Comparison of ENCODE assay signal across 9 mouse cellular contexts in the genomic region with DNA sequence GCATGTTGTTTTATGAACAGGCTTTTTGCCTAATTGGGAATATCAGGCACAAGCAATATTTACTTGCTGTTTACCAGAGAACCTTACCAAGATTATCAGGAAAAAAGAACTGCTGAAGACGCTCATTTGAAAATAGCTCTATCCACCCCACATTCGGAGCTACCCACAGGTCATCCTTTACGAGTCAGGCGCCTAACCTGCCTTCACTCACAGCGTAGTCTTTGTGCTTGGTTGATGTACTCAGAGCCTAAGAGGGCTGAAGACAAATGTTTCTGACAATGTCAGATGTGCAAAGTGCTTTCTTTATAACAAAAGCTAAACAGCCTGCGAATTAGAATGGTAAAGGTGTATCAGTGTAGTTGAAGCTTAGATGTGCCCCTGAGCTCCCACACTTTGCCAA. TPM values are rescaled to one million over a fixed set of nuclear protein-coding genes. Genes with fewer than 3 reads are reported as not detected.
DNase-seq lines count a peak whose midpoint lies in the region; ATAC-seq and TF ChIP-seq lines count a peak whose summit lies in the region.
"Had no signal": no experiment of that assay in that cellular context is flagged by ENCODE, and none has a peak within 500 bp of the region (broad histone marks: within the 10 kb centered on the region; RNA-seq: fewer than 3 reads in every experiment).

No protein-coding gene starts in this region.

- peak overlapping the region; percentile 87 for H3K27ac ChIP-seq in heart, embryonic 13.5 days (replicated peaks)
- peak overlapping the region; percentile 89 for H3K27ac ChIP-seq in ES-Bruce4 (ENCODE audit: insufficient read depth, low read length)
- peak overlapping the region; percentile 92 for H3K27ac ChIP-seq in forebrain, embryonic 11.5 days (ENCODE audit: low read depth, low read length)
- H3K27ac ChIP-seq in limb, embryonic 15.5 days: peak overlapping the region; percentile 88

- H3K4me2 ChIP-seq in heart, embryonic 13.5 days: peak overlapping the region; percentile 79
- peak overlapping the region; percentile 51; the same call in 1 of the 2 replicates for H3K4me2 ChIP-seq in forebrain, embryonic 11.5 days (ENCODE audit: low read depth, low read length, severe bottlenecking)
- H3K4me2 ChIP-seq in limb, embryonic 15.5 days: peak overlapping the region; percentile 56

- ATAC-seq in heart, embryonic 13.5 days (ENCODE audit: extremely low read depth, insufficient number of reproducible peaks, low FRiP score, low TSS enrichment): no peak
- ATAC-seq in forebrain, embryonic 11.5 days (replicated peaks; ENCODE audit: low FRiP score): no peak
- ATAC-seq in limb, embryonic 15.5 days (ENCODE audit: insufficient number of reproducible peaks, low FRiP score, low TSS enrichment, low read depth): no peak

- WGBS in heart, embryonic 13.5 days: 43% methylated on average over 6 of the region's 6 CpGs
- 25% methylated on average over 6 of the region's 6 CpGs for WGBS in forebrain, embryonic 11.5 days
- 25% methylated on average over 6 of the region's 6 CpGs for WGBS in limb, embryonic 15.5 days

- H3K9ac ChIP-seq in heart, embryonic 13.5 days: peak overlapping the region; percentile 74
- H3K9ac ChIP-seq in ES-Bruce4 (ENCODE audit: low read depth, poor library complexity, severe bottlenecking): peak overlapping the region; percentile 79
- H3K9ac ChIP-seq in forebrain, embryonic 11.5 days (ENCODE audit: low read length): peak overlapping the region; percentile 64
- 0 out of 2 replicates have a peak overlapping the region, but pooled peaks have one; percentile 33 for H3K9ac ChIP-seq in limb, embryonic 15.5 days

- H3K4me3 ChIP-seq in heart, embryonic 13.5 days: peak overlapping the region; percentile 55; the same call in 1 of the 2 replicates
- H3K4me3 ChIP-seq in ES-Bruce4 (ENCODE audit: low read depth, low read length): no peak overlapping the region
- no peak overlapping the region for H3K4me3 ChIP-seq in forebrain, embryonic 11.5 days (ENCODE audit: low read depth, low read length)
- H3K4me3 ChIP-seq in limb, embryonic 15.5 days: 0 out of 2 replicates have a peak overlapping the region, but pooled peaks have one; percentile 41

- intact Hi-C loops in heart, postnatal 14 days (cut with DNase I): no loop called here

- no peaks in the 10 kb centered on the region for H3K36me3 ChIP-seq in heart, embryonic 13.5 days
- no peaks in the 10 kb centered on the region for H3K36me3 ChIP-seq in ES-Bruce4 (ENCODE audit: control insufficient read depth, insufficient read depth, low read length, poor library complexity, severe bottlenecking)
- H3K36me3 ChIP-seq in forebrain, embryonic 11.5 days (ENCODE audit: control insufficient read depth, insufficient read depth, low read length): no peaks in the 10 kb centered on the region
- H3K36me3 ChIP-seq in limb, embryonic 15.5 days: no peaks in the 10 kb centered on the region

- H3K9me3 ChIP-seq in heart, embryonic 13.5 days: no peaks in the 10 kb centered on the region
- no peaks in the 10 kb centered on the region for H3K9me3 ChIP-seq in ES-Bruce4 (replicated peaks; ENCODE audit: control insufficient read depth, insufficient read depth, low read length, poor library complexity, severe bottlenecking)
- H3K9me3 ChIP-seq in forebrain, embryonic 11.5 days (ENCODE audit: control insufficient read depth, low read length): no peaks in the 10 kb centered on the region
- no peaks in the 10 kb centered on the region for H3K9me3 ChIP-seq in limb, embryonic 15.5 days

- H3K27me3 ChIP-seq in heart, embryonic 13.5 days (replicated peaks): no peaks in the 10 kb centered on the region
- H3K27me3 ChIP-seq in ES-Bruce4 (ENCODE audit: control insufficient read depth, insufficient read depth, low read length, poor library complexity, severe bottlenecking): no peaks in the 10 kb centered on the region
- H3K27me3 ChIP-seq in forebrain, embryonic 11.5 days (ENCODE audit: control insufficient read depth, insufficient read depth, low read length): no peaks in the 10 kb centered on the region
- no peaks in the 10 kb centered on the region for H3K27me3 ChIP-seq in limb, embryonic 15.5 days

- peaks cover 52% of the 10 kb centered on the region for H3K4me1 ChIP-seq in heart, embryonic 13.5 days
- H3K4me1 ChIP-seq in ES-Bruce4 (ENCODE audit: control insufficient read depth, insufficient read depth, low read length): peaks cover 3% of the 10 kb centered on the region
- H3K4me1 ChIP-seq in forebrain, embryonic 11.5 days (replicated peaks; ENCODE audit: control insufficient read depth, insufficient read depth, low read length): peaks cover 11% of the 10 kb centered on the region; the same call in 1 of the 2 replicates
- H3K4me1 ChIP-seq in limb, embryonic 15.5 days: peaks cover 37% of the 10 kb centered on the region

- TF ChIP-seq EP300 in ES-Bruce4 (IDR thresholded peaks at IDR 0.05; ENCODE audit: insufficient read depth, low read depth, low read length): no peak

- no peak for DNase-seq in heart, postnatal 14 days
- DNase-seq in forebrain, embryonic 11.5 days (ENCODE audit: low spot score): peak; percentile 45
- no peak for DNase-seq in spleen, adult 18-20 months
- no peak for DNase-seq in frontal cortex, adult 2 months (ENCODE audit: extremely low spot score in 1 of 2, low spot score in 1 of 2)
- no peak for DNase-seq in spleen, postnatal 14 days (ENCODE audit: low spot score in 2 of 2)

- no peak for TF ChIP-seq CTCF in ES-Bruce4 (IDR thresholded peaks at IDR 0.05; ENCODE audit: low read depth, low read length)

- TF ChIP-seq POLR2A in ES-Bruce4 (IDR thresholded peaks at IDR 0.05; ENCODE audit: insufficient read depth, low read length): no peak

RNA-seq across cellular contexts. Expression of a gene that starts 1.1 kb away (rescaled TPM):
- polyA plus RNA-seq in heart, embryonic 13.5 days (2015; fragmentation: Nextera tagmentation; extraction: Ambion mirVana): 63.6 and 66.6 TPM in 2 replicates
- total RNA-seq in heart, postnatal 14 days (2021): 100 to 1,000 TPM in 1 of 2 experiments, 10 to 100 TPM in 1; 74.9 to 156 TPM
- polyA plus RNA-seq in ES-Bruce4 (2011; ENCODE audit: insufficient read depth, insufficient read length, low read depth, missing spikeins): not detected in 2 replicates
- 298 and 312 TPM in 2 replicates for polyA plus RNA-seq in forebrain, embryonic 11.5 days (2014; fragmentation: Nextera tagmentation; extraction: Ambion mirVana)
- polyA plus RNA-seq in limb, embryonic 15.5 days (2015; fragmentation: Nextera tagmentation; extraction: Ambion mirVana): 81.7 and 109 TPM in 2 replicates
- 3.1 and 4.5 TPM in 2 replicates for polyA plus RNA-seq in frontal cortex, adult 2 months (2012; rRNA removed)

RNA-seq across cellular contexts. Expression of a gene that starts 2.7 kb away (rescaled TPM):
- 1.2 and 6.6 TPM in 2 replicates for polyA plus RNA-seq in heart, embryonic 13.5 days (2015; fragmentation: Nextera tagmentation; extraction: Ambion mirVana)
- total RNA-seq in heart, postnatal 14 days (2021): 10 to 100 TPM; 10.5 to 19.2 TPM
- not detected in 2 replicates for polyA plus RNA-seq in ES-Bruce4 (2011; ENCODE audit: insufficient read depth, insufficient read length, low read depth, missing spikeins)
- 5.0 and 5.9 TPM in 2 replicates for polyA plus RNA-seq in forebrain, embryonic 11.5 days (2014; fragmentation: Nextera tagmentation; extraction: Ambion mirVana)
- 3.5 and 4.6 TPM in 2 replicates for polyA plus RNA-seq in limb, embryonic 15.5 days (2015; fragmentation: Nextera tagmentation; extraction: Ambion mirVana)
- not detected in 2 replicates for polyA plus RNA-seq in frontal cortex, adult 2 months (2012; rRNA removed)
- polyA plus RNA-seq: neural tube, embryonic 14.5 days had no signal

RNA-seq across cellular contexts. Expression of a gene that starts 3.0 kb away (rescaled TPM):
- 0.37 and 0.49 TPM in 2 replicates for polyA plus RNA-seq in heart, embryonic 13.5 days (2015; fragmentation: Nextera tagmentation; extraction: Ambion mirVana)
- 10 to 100 TPM; 19.6 to 53.2 TPM for total RNA-seq in heart, postnatal 14 days (2021)
- 2.5 TPM in 1 of 2 replicates, not detected in the other for polyA plus RNA-seq in ES-Bruce4 (2011; ENCODE audit: insufficient read depth, insufficient read length, low read depth, missing spikeins)
- 3.0 and 3.1 TPM in 2 replicates for polyA plus RNA-seq in forebrain, embryonic 11.5 days (2014; fragmentation: Nextera tagmentation; extraction: Ambion mirVana)
- polyA plus RNA-seq in limb, embryonic 15.5 days (2015; fragmentation: Nextera tagmentation; extraction: Ambion mirVana): 1.00 TPM in 1 of 2 replicates, not detected in the other
- polyA plus RNA-seq in frontal cortex, adult 2 months (2012; rRNA removed): 0.32 and 0.57 TPM in 2 replicates
- polyA plus RNA-seq: neural tube, embryonic 14.5 days had no signal

RNA-seq across cellular contexts. Expression of a gene that starts 3.9 kb away (rescaled TPM):
- polyA plus RNA-seq in heart, embryonic 13.5 days (2015; fragmentation: Nextera tagmentation; extraction: Ambion mirVana): 13.1 and 13.2 TPM in 2 replicates
- total RNA-seq in heart, postnatal 14 days (2021): 10 to 100 TPM; 33.7 to 72.0 TPM
- 7.4 and 9.2 TPM in 2 replicates for polyA plus RNA-seq in ES-Bruce4 (2011; ENCODE audit: insufficient read depth, insufficient read length, low read depth, missing spikeins)
- polyA plus RNA-seq in forebrain, embryonic 11.5 days (2014; fragmentation: Nextera tagmentation; extraction: Ambion mirVana): 20.4 and 20.6 TPM in 2 replicates
- 21.1 and 23.5 TPM in 2 replicates for polyA plus RNA-seq in limb, embryonic 15.5 days (2015; fragmentation: Nextera tagmentation; extraction: Ambion mirVana)
- 0.18 and 0.71 TPM in 2 replicates for polyA plus RNA-seq in frontal cortex, adult 2 months (2012; rRNA removed)

RNA-seq across cellular contexts. Expression of a gene that starts 25.7 kb away (rescaled TPM):
- 8.4 and 10.2 TPM in 2 replicates for polyA plus RNA-seq in heart, embryonic 13.5 days (2015; fragmentation: Nextera tagmentation; extraction: Ambion mirVana)
- total RNA-seq in heart, postnatal 14 days (2021): 100 to 1,000 TPM in 1 of 2 experiments, 10 to 100 TPM in 1; 53.2 to 110 TPM
- 16.9 and 28.4 TPM in 2 replicates for polyA plus RNA-seq in ES-Bruce4 (2011; ENCODE audit: insufficient read depth, insufficient read length, low read depth, missing spikeins)
- 23.8 and 25.3 TPM in 2 replicates for polyA plus RNA-seq in forebrain, embryonic 11.5 days (2014; fragmentation: Nextera tagmentation; extraction: Ambion mirVana)
- 11.7 and 18.0 TPM in 2 replicates for polyA plus RNA-seq in limb, embryonic 15.5 days (2015; fragmentation: Nextera tagmentation; extraction: Ambion mirVana)
- 1.5 and 1.9 TPM in 2 replicates for polyA plus RNA-seq in frontal cortex, adult 2 months (2012; rRNA removed)

Comparison
In these comparisons a context has a peak if more than half of its experiments do, and no peak if none do; other contexts are left out.
1. H3K4me3 ChIP-seq: peak in heart, embryonic 13.5 days (single experiment) and limb, embryonic 15.5 days (single experiment); none in ES-Bruce4 (single experiment) and forebrain, embryonic 11.5 days (single experiment).
2. RNA of a gene that starts 1.1 kb away (polyA plus RNA-seq): 298 to 312 TPM in forebrain, embryonic 11.5 days, 81.7 to 109 TPM in limb, embryonic 15.5 days and 63.6 to 66.6 TPM in heart, embryonic 13.5 days; 3.1 to 4.5 TPM in frontal cortex, adult 2 months and not detected in ES-Bruce4; every median in the first group is over 10 times any median in the second.
3. Peak in every context shown above with its lines, with median percentiles within 50 percentile points of each other: H3K27ac ChIP-seq, H3K4me2 ChIP-seq and H3K9ac ChIP-seq.